Mouse (Mus musculus): Measurements from ENCODE around the gene Gm20388. TPM values are rescaled to one million over a fixed set of nuclear protein-coding genes. Genes with fewer than 3 reads are reported as not detected.

Gm20388 gene
- polyA plus RNA-seq, 1 experiment from 2014 or later = not detected

GRCm38 (mm10) chr8:122186363-122186974 lies 2275.8 kb downstream of the Gm20388 start:
- H3K27me3 ChIP-seq (ENCODE audit: control insufficient read depth, insufficient read depth, low read length) = no peaks in the 10 kb centered on the region
- no peak overlapping the region for H3K4me3 ChIP-seq (ENCODE audit: control insufficient read depth in 1 of 2, insufficient read depth in 1 of 2, low read depth in 1 of 2, low read length in 2 of 2)
- no peaks in the 10 kb centered on the region for H3K9me3 ChIP-seq (ENCODE audit: control insufficient read depth, low read length)
- H3K4me1 ChIP-seq (ENCODE audit: control insufficient read depth in 2 of 2, insufficient read depth in 2 of 2, low read length in 2 of 2) = peaks cover 20 to 28% of the 10 kb centered on the region in 2 experiments
- WGBS = 90% methylated on average over 19 of the region's 19 CpGs
- H3K4me2 ChIP-seq (ENCODE audit: low read length) = no peak overlapping the region
- H3K9ac ChIP-seq (ENCODE audit: low read length) = no peak overlapping the region
- H3K27ac ChIP-seq (replicated peaks in 1 of 2; ENCODE audit: control insufficient read depth in 1 of 2, insufficient read depth in 1 of 2, low read depth in 2 of 2, low read length in 2 of 2) = no peak overlapping the region
- ATAC-seq (ENCODE audit: insufficient number of reproducible peaks, insufficient read depth, low FRiP score, low read depth) = no peak
- no peaks in the 10 kb centered on the region for H3K36me3 ChIP-seq (ENCODE audit: control insufficient read depth, insufficient read depth, low read length)

- H3K4me1 ChIP-seq (ENCODE audit: control insufficient read depth in 2 of 2, insufficient read depth in 2 of 2, low read length in 2 of 2) = peaks cover 12 to 23% of the 10 kb centered on the region in 2 experiments
- no peaks in the 10 kb centered on the region for H3K36me3 ChIP-seq (ENCODE audit: control insufficient read depth, insufficient read depth, low read length)
- ATAC-seq (ENCODE audit: insufficient number of reproducible peaks, insufficient read depth, low FRiP score, low read depth) = no peak
- no peak overlapping the region for H3K27ac ChIP-seq (replicated peaks in 1 of 2; ENCODE audit: control insufficient read depth in 1 of 2, insufficient read depth in 1 of 2, low read depth in 2 of 2, low read length in 2 of 2)
- H3K9ac ChIP-seq (ENCODE audit: low read length) = no peak overlapping the region
- 40% methylated on average over 4 of the region's 4 CpGs for WGBS
- H3K4me2 ChIP-seq (ENCODE audit: low read length) = no peak overlapping the region
- no peaks in the 10 kb centered on the region for H3K27me3 ChIP-seq (ENCODE audit: control insufficient read depth, insufficient read depth, low read length)
- no peaks in the 10 kb centered on the region for H3K9me3 ChIP-seq (ENCODE audit: control insufficient read depth, low read length)
- H3K4me3 ChIP-seq (ENCODE audit: control insufficient read depth in 1 of 2, insufficient read depth in 1 of 2, low read depth in 1 of 2, low read length in 2 of 2) = no peak overlapping the region
These were observed 2276.6 kb downstream of the Gm20388 start for GRCm38 (mm10) chr8:122187271-122187670.

GRCm38 (mm10) chr8:122190349-122191053 lies 2279.9 kb downstream of the Gm20388 start:
- ATAC-seq (ENCODE audit: insufficient number of reproducible peaks, insufficient read depth, low FRiP score, low read depth) = no peak
- peaks cover 17 to 30% of the 10 kb centered on the region in 2 experiments for H3K4me1 ChIP-seq (ENCODE audit: control insufficient read depth in 2 of 2, insufficient read depth in 2 of 2, low read length in 2 of 2)
- H3K4me2 ChIP-seq (ENCODE audit: low read length) = no peak overlapping the region
- no peak overlapping the region for H3K4me3 ChIP-seq (ENCODE audit: control insufficient read depth in 1 of 2, insufficient read depth in 1 of 2, low read depth in 1 of 2, low read length in 2 of 2)
- H3K27ac ChIP-seq (replicated peaks in 1 of 2; ENCODE audit: control insufficient read depth in 1 of 2, insufficient read depth in 1 of 2, low read depth in 2 of 2, low read length in 2 of 2) = peak overlapping the region in 1 of 2 experiments; percentile 24; a peak in 1 of 4 replicates
- H3K9me3 ChIP-seq (ENCODE audit: control insufficient read depth, low read length) = no peaks in the 10 kb centered on the region
- no peak overlapping the region for H3K9ac ChIP-seq (ENCODE audit: low read length)
- WGBS = 52% methylated on average over 16 of the region's 16 CpGs
- no peaks in the 10 kb centered on the region for H3K27me3 ChIP-seq (ENCODE audit: control insufficient read depth, insufficient read depth, low read length)
- H3K36me3 ChIP-seq (ENCODE audit: control insufficient read depth, insufficient read depth, low read length) = no peaks in the 10 kb centered on the region

GRCm38 (mm10) chr8:122191054-122191376 lies 2280.4 kb downstream of the Gm20388 start:
- peak overlapping the region in 1 of 2 experiments; percentile 24; a peak in 1 of 4 replicates for H3K27ac ChIP-seq (replicated peaks in 1 of 2; ENCODE audit: control insufficient read depth in 1 of 2, insufficient read depth in 1 of 2, low read depth in 2 of 2, low read length in 2 of 2)
- no peaks in the 10 kb centered on the region for H3K9me3 ChIP-seq (ENCODE audit: control insufficient read depth, low read length)
- no peak for ATAC-seq (ENCODE audit: insufficient number of reproducible peaks, insufficient read depth, low FRiP score, low read depth)
- H3K4me2 ChIP-seq (ENCODE audit: low read length) = no peak overlapping the region
- H3K4me1 ChIP-seq (ENCODE audit: control insufficient read depth in 2 of 2, insufficient read depth in 2 of 2, low read length in 2 of 2) = peaks cover 17 to 30% of the 10 kb centered on the region in 2 experiments
- no peaks in the 10 kb centered on the region for H3K27me3 ChIP-seq (ENCODE audit: control insufficient read depth, insufficient read depth, low read length)
- WGBS = 67% methylated on average over 8 of the region's 8 CpGs
- no peaks in the 10 kb centered on the region for H3K36me3 ChIP-seq (ENCODE audit: control insufficient read depth, insufficient read depth, low read length)
- no peak overlapping the region for H3K9ac ChIP-seq (ENCODE audit: low read length)
- H3K4me3 ChIP-seq (ENCODE audit: control insufficient read depth in 1 of 2, insufficient read depth in 1 of 2, low read depth in 1 of 2, low read length in 2 of 2) = no peak overlapping the region

- Histone ChIP-seq H3K4me3 (ENCODE audit: control insufficient read depth in 1 of 2, insufficient read depth in 1 of 2, low read depth in 1 of 2, low read length in 2 of 2) (no peak overlapping the region), H3K9me3 (ENCODE audit: control insufficient read depth, low read length) (no peaks in the 10 kb centered on the region), H3K4me1 (ENCODE audit: control insufficient read depth in 2 of 2, insufficient read depth in 2 of 2, low read length in 2 of 2) (peaks cover 14 to 20% of the 10 kb centered on the region in 2 experiments), H3K36me3 (ENCODE audit: control insufficient read depth, insufficient read depth, low read length) (no peaks in the 10 kb centered on the region), H3K9ac (ENCODE audit: low read length) (no peak overlapping the region), H3K4me2 (ENCODE audit: low read length) (no peak overlapping the region), H3K27me3 (ENCODE audit: control insufficient read depth, insufficient read depth, low read length) (no peaks in the 10 kb centered on the region), H3K27ac (replicated peaks in 1 of 2; ENCODE audit: control insufficient read depth in 1 of 2, insufficient read depth in 1 of 2, low read depth in 2 of 2, low read length in 2 of 2) (no peak overlapping the region)
- 71% methylated on average over 5 of the region's 5 CpGs for WGBS
- no peak for ATAC-seq (ENCODE audit: insufficient number of reproducible peaks, insufficient read depth, low FRiP score, low read depth)
These were observed 2282.1 kb downstream of the Gm20388 start for GRCm38 (mm10) chr8:122192771-122193170.

GRCm38 (mm10) chr8:122193521-122193920 lies 2282.9 kb downstream of the Gm20388 start:
- H3K9me3 ChIP-seq (ENCODE audit: control insufficient read depth, low read length) = no peaks in the 10 kb centered on the region
- no peak for ATAC-seq (ENCODE audit: insufficient number of reproducible peaks, insufficient read depth, low FRiP score, low read depth)
- no peak overlapping the region; the same call in 1 of the 2 replicates for H3K4me2 ChIP-seq (ENCODE audit: low read length)
- H3K36me3 ChIP-seq (ENCODE audit: control insufficient read depth, insufficient read depth, low read length) = no peaks in the 10 kb centered on the region
- no peak overlapping the region for H3K27ac ChIP-seq (replicated peaks in 1 of 2; ENCODE audit: control insufficient read depth in 1 of 2, insufficient read depth in 1 of 2, low read depth in 2 of 2, low read length in 2 of 2)
- H3K4me1 ChIP-seq (ENCODE audit: control insufficient read depth in 2 of 2, insufficient read depth in 2 of 2, low read length in 2 of 2) = peaks cover 14 to 20% of the 10 kb centered on the region in 2 experiments
- H3K9ac ChIP-seq (ENCODE audit: low read length) = no peak overlapping the region
- H3K27me3 ChIP-seq (ENCODE audit: control insufficient read depth, insufficient read depth, low read length) = no peaks in the 10 kb centered on the region
- H3K4me3 ChIP-seq (ENCODE audit: control insufficient read depth in 1 of 2, insufficient read depth in 1 of 2, low read depth in 1 of 2, low read length in 2 of 2) = no peak overlapping the region
- 81% methylated on average over 11 of the region's 11 CpGs for WGBS

GRCm38 (mm10) chr8:122194396-122194795 lies 2283.8 kb downstream of the Gm20388 start:
- ATAC-seq (ENCODE audit: insufficient number of reproducible peaks, insufficient read depth, low FRiP score, low read depth) = no peak
- Histone ChIP-seq H3K27me3 (ENCODE audit: control insufficient read depth, insufficient read depth, low read length) (no peaks in the 10 kb centered on the region), H3K9me3 (ENCODE audit: control insufficient read depth, low read length) (no peaks in the 10 kb centered on the region), H3K36me3 (ENCODE audit: control insufficient read depth, insufficient read depth, low read length) (no peaks in the 10 kb centered on the region), H3K9ac (ENCODE audit: low read length) (no peak overlapping the region), H3K4me3 (ENCODE audit: control insufficient read depth in 1 of 2, insufficient read depth in 1 of 2, low read depth in 1 of 2, low read length in 2 of 2) (no peak overlapping the region), H3K4me2 (ENCODE audit: low read length) (no peak overlapping the region), H3K4me1 (ENCODE audit: control insufficient read depth in 2 of 2, insufficient read depth in 2 of 2, low read length in 2 of 2) (peaks cover 14 to 20% of the 10 kb centered on the region in 2 experiments), H3K27ac (replicated peaks in 1 of 2; ENCODE audit: control insufficient read depth in 1 of 2, insufficient read depth in 1 of 2, low read depth in 2 of 2, low read length in 2 of 2) (no peak overlapping the region)
- 64% methylated on average over 8 of the region's 8 CpGs for WGBS

All from heart, embryonic 14.5 days (tissue).